Mouse (Mus musculus) erythroblast, embryonic 14.5 days (primary cell): ENCODE data around the gene Strap. TPM values are rescaled to one million over a fixed set of nuclear protein-coding genes. Genes with fewer than 3 reads are reported as not detected.

Experiments
- H3K27me3 ChIP-seq: 2 replicates; pipeline ENCODE4 v1.6.1; 2012; ENCODE audit warnings: inconsistent platforms; ENCODE audit not compliant: control insufficient read depth
- H3K36me3 ChIP-seq: 2 replicates; pipeline ENCODE4 v1.6.1; 2012; ENCODE audit warnings: mild to moderate bottlenecking, inconsistent platforms; ENCODE audit not compliant: control insufficient read depth
- H3K4me1 ChIP-seq: 2 replicates; pipeline ENCODE4 v1.6.1; 2012; ENCODE audit warnings: inconsistent platforms; ENCODE audit not compliant: control insufficient read depth
- H3K4me3 ChIP-seq: replicated peaks from 2 replicates; pipeline ENCODE3; 2012; ENCODE audit warnings: moderate library complexity, mild to moderate bottlenecking, inconsistent platforms
- H3K9me3 ChIP-seq: 2 replicates; pipeline ENCODE4 v1.6.1; 2012; ENCODE audit warnings: low read length, inconsistent platforms, mixed read lengths; ENCODE audit not compliant: control insufficient read depth
- GATA1 ChIP-seq: IDR thresholded peaks from 2 replicates; pipeline ENCODE4 v1.6.1; 2012; ENCODE audit warnings: low read length, inconsistent platforms, mixed read lengths
- TAL1 ChIP-seq: IDR thresholded peaks from 3 replicates; pipeline ENCODE4 v1.6.1; 2012; ENCODE audit warnings: low read length, inconsistent platforms, mixed read lengths
- polyA plus RNA-seq: library from polyadenylated mRNA; stranded (reverse); fragments of >175 nt; gene quantifications from 2 replicates; pipeline ENCODE4 v1.2.3, GENCODE M21; 2012

The Strap gene
- polyA plus RNA-seq, 1 experiment = 1.6 TPM

DNA sequence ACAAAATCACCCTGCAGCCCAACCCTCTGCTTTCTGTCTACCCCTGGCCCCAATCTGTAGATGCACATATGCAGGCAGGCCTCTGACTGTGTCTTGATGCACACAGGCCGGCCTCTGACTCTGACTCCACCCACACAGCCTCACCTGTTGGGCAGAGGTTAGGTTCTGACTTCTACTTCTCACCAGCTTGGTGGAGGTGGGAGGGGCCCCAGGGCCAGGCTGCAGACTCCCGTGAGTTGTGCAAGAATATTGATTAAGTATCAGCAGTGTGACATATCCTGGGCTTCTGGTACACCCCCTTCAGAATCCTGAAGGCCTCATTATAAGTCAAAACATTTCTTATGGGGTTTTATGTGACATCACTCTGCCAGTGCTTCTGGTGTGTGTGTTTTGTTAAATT is 54.8 kb downstream of the Strap start:
- H3K4me3 ChIP-seq = no peak overlapping the region
- H3K9me3 ChIP-seq = peaks cover 3% of the 10 kb centered on the region; the same call in 1 of the 2 replicates
- peaks cover 17% of the 10 kb centered on the region for H3K36me3 ChIP-seq
- no peak for TF ChIP-seq TAL1
- TF ChIP-seq GATA1 = no peak
- H3K4me1 ChIP-seq = no peaks in the 10 kb centered on the region
- H3K27me3 ChIP-seq = no peaks in the 10 kb centered on the region

GRCm38 (mm10) chr6:137795494-137795893 is 60.6 kb downstream of the Strap start:
- TF ChIP-seq GATA1 (no peak), TAL1 (no peak)
- H3K4me1 ChIP-seq = no peaks in the 10 kb centered on the region
- no peaks in the 10 kb centered on the region for H3K27me3 ChIP-seq
- no peak overlapping the region for H3K4me3 ChIP-seq
- peaks cover 6% of the 10 kb centered on the region for H3K9me3 ChIP-seq
- H3K36me3 ChIP-seq = peaks cover 26% of the 10 kb centered on the region

GRCm38 (mm10) chr6:137796596-137797567 is 62.0 kb downstream of the Strap start:
- Histone ChIP-seq H3K9me3 (peaks cover 6% of the 10 kb centered on the region), H3K4me1 (no peaks in the 10 kb centered on the region), H3K4me3 (no peak overlapping the region), H3K36me3 (peaks cover 26% of the 10 kb centered on the region), H3K27me3 (no peaks in the 10 kb centered on the region)
- TF ChIP-seq TAL1 = no peak
- no peak for TF ChIP-seq GATA1

DNA sequence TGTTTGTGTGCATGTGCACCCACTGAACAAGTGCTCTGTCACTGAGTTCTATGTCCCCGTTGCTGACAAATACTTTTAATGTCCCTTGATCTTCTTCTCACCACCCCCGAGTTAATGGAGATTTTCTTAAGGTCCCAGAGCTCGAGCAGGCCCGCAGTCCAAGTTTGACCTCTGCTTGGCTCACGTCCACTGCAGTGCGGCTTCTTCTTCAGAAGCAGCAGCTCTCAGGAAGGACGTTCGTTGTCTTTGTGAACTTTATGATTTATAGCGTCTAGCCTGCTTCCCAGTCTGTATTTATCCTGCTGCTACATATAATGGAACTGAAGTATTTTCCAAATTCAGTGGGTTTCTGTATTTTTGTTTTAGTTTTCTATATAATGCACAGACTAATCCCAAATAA is 64.4 kb downstream of the Strap start:
- H3K4me1 ChIP-seq = no peaks in the 10 kb centered on the region
- no peak overlapping the region for H3K4me3 ChIP-seq
- peaks cover 3% of the 10 kb centered on the region; the same call in 1 of the 2 replicates for H3K9me3 ChIP-seq
- peaks cover 21% of the 10 kb centered on the region for H3K36me3 ChIP-seq
- TF ChIP-seq GATA1 = no peak
- no peak for TF ChIP-seq TAL1
- H3K27me3 ChIP-seq = no peaks in the 10 kb centered on the region

Other genes with a start within 250 kb of the Strap start
- 0.02 TPM in 1 of 2 replicates, not detected in the other for gene Eps8, start 80.2 kb upstream of the Strap start, polyA plus RNA-seq
- 1.2 and 2.0 TPM in 2 replicates for gene Dera, start 19.5 kb downstream of the Strap start, polyA plus RNA-seq